Mouse (Mus musculus) myocyte (in vitro differentiated cells): ENCODE results near the gene Sult1a1.

Experiments used
- CEBPB ChIP-seq: IDR thresholded peaks from 2 replicates; pipeline ENCODE4 v1.6.1; 2011; ENCODE audit warnings: mild to moderate bottlenecking, moderate library complexity; ENCODE audit not compliant: poor library complexity, insufficient read depth, severe bottlenecking
- E2F4 ChIP-seq: IDR thresholded peaks from one replicate; pipeline ENCODE4 v1.6.1; 2011; ENCODE audit warnings: mild to moderate bottlenecking, control low read depth, moderate library complexity; ENCODE audit not compliant: insufficient read depth
- MAX ChIP-seq: IDR thresholded peaks from one replicate; pipeline ENCODE4 v1.6.1; 2011; ENCODE audit warnings: low read depth, mild to moderate bottlenecking, control low read depth
- MYOD1 ChIP-seq, 3 experiments: IDR thresholded peaks; one replicate each; pipeline ENCODE4 v1.6.1; 2011; ENCODE audit warnings: control low read depth in 2 of 3, low read depth in 2 of 3, mild to moderate bottlenecking in 2 of 3, moderate library complexity in 1 of 3; ENCODE audit not compliant: insufficient read length in 2 of 3, control insufficient read depth in 1 of 3
- MYOG ChIP-seq, 3 experiments: IDR thresholded peaks; one replicate each; pipeline ENCODE4 v1.6.1; 2011; ENCODE audit warnings: control low read depth in 2 of 3, low read depth in 2 of 3, mild to moderate bottlenecking in 2 of 3; ENCODE audit not compliant: insufficient read length in 2 of 3, control insufficient read depth in 1 of 3, insufficient read depth in 1 of 3
- POLR2A ChIP-seq: IDR thresholded peaks from one replicate; pipeline ENCODE4 v1.6.1; 2011; ENCODE audit warnings: low read depth, mild to moderate bottlenecking, control low read depth, moderate library complexity; ENCODE audit not compliant: insufficient read length
- POLR2AphosphoS2 ChIP-seq: IDR thresholded peaks from one replicate; pipeline ENCODE4 v1.6.1; 2011; ENCODE audit warnings: low read depth, control low read depth; ENCODE audit not compliant: insufficient read length
- REST ChIP-seq: IDR thresholded peaks from one replicate; pipeline ENCODE4 v1.6.1; 2011; ENCODE audit warnings: mild to moderate bottlenecking, control low read depth, moderate library complexity; ENCODE audit not compliant: insufficient read depth, insufficient read length
- SRF ChIP-seq: IDR thresholded peaks from one replicate; pipeline ENCODE4 v1.6.1; 2011; ENCODE audit warnings: low read depth; ENCODE audit not compliant: control insufficient read depth, insufficient read length
- TCF12 ChIP-seq: IDR thresholded peaks from one replicate; pipeline ENCODE4 v1.6.1; 2011; ENCODE audit warnings: mild to moderate bottlenecking, control low read depth; ENCODE audit not compliant: poor library complexity, insufficient read depth, severe bottlenecking
- TCF3 ChIP-seq: IDR thresholded peaks from one replicate; pipeline ENCODE4 v1.6.1; 2011; ENCODE audit warnings: low read depth, control low read depth; ENCODE audit not compliant: insufficient read length
- USF1 ChIP-seq: IDR thresholded peaks from one replicate; pipeline ENCODE4 v1.6.1; 2011; ENCODE audit warnings: low read depth, mild to moderate bottlenecking, control low read depth, moderate library complexity

- no peak for TF ChIP-seq POLR2A
- no peak for TF ChIP-seq MYOG (IDR thresholded peaks at IDR 0.05; ENCODE audit: control insufficient read depth in 1 of 3, insufficient read depth in 1 of 3, insufficient read length in 2 of 3, low read depth in 2 of 3)
- no peak for TF ChIP-seq USF1
- no peak for TF ChIP-seq POLR2AphosphoS2
- TF ChIP-seq CEBPB, result no peak
- no peak for TF ChIP-seq E2F4
- no peak for TF ChIP-seq MAX
- no peak for TF ChIP-seq MYOD1 (IDR thresholded peaks at IDR 0.05; ENCODE audit: control insufficient read depth in 1 of 3, insufficient read length in 2 of 3, low read depth in 2 of 3)
- TF ChIP-seq REST, result no peak
- TF ChIP-seq SRF, result no peak
- no peak for TF ChIP-seq TCF12
- no peak for TF ChIP-seq TCF3
Measured at GRCm38 (mm10) chr7:126711910-126712309, 35.7 kb upstream of the Sult1a1 start.
